Mouse (Mus musculus) urinary bladder, adult 2 months (tissue): ENCODE data around the gene Gabbr2. TPM values are rescaled to one million over a fixed set of nuclear protein-coding genes. Genes with fewer than 3 reads are reported as not detected.

Experiments used
- DNase-seq: peaks from one replicate; pipeline ENCODE4 v3.0.0; 2022; ENCODE audit warnings: low spot score
- polyA plus RNA-seq: library from polyadenylated mRNA; depleted of rRNA; stranded (reverse); fragments of >200 nt; gene quantifications from 2 replicates; pipeline ENCODE4 v1.2.3, GENCODE M21; 2012

The Gabbr2 gene
- polyA plus RNA-seq, 1 experiment: 0.03 TPM

DNA sequence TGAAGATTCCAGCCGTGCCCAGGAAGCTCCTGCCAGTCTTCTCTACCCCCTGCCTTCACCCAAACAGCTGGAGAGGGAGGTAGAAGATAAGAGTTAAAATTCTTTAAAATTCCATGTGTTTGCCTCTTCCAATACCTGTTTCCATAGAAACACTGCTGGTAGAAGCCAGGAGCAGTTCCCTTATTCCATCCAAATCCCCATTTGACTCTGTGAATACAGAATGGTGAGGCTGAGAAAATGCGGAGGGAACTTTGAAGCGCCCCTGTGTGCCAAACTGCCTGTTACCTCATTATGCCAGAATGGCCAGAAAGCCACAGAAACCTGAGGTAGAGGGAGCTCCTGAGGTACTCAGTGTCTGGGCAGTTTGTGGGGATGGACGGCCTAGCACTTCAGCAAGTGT lies 281.1 kb downstream of the Gabbr2 start:
- no peak for DNase-seq

DNA sequence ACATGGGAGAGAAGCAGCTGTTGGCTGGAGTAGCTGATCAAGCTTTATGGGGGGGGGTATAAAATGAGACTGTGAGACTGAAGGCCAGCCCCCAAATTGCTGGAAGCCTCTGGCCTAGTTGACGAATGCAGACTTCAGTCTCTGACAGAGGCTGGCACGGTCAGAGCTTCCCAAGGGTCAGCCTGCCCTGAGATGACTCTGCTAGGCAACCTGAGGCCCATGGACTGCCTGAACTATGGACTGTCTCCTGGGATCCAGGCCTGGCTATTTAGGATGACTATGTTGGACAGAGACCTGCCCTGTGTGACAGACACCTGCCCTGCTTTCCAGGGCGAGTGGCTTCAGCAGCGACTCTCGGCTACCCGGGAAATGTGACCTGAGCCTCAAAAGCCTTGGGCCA lies 281.7 kb downstream of the Gabbr2 start:
- DNase-seq: no peak

DNA sequence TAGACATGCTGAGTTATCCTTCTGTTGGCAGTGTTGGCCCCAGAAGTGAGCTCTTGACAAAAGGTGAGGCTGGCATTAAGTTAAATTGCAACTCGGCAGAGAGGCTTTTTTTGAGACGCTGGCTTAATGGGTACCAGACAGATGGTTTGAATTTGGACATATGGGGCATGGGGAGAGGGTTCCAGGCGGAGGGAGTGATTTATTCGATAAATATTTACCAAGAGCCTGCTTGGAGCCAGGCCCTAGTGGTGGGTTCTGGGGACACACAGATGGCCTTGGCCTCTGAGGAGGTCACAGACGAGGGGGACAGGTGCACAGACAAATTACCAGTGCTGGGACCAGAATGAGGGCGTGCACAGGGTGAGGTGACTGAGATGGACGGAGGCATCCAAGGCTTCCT lies 282.2 kb downstream of the Gabbr2 start:
- no peak for DNase-seq

DNA sequence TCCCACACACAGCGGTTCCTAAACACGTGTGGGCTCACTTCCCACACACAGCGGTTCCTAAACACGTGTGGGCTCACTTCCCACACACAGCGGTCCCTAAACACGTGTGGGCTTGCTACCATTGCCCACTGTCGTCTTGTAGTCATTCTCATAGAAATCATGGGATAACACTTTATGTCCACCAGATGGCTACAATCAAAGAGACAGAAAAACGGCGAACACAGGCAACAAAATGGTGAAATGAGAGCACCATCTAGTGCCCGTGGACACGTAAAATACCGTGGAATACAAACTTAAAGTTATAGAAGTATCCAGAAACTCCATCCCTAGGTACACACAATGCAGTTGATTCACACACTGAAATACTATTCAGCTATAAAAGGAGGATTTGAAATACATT lies 285.9 kb downstream of the Gabbr2 start:
- no peak for DNase-seq

DNA sequence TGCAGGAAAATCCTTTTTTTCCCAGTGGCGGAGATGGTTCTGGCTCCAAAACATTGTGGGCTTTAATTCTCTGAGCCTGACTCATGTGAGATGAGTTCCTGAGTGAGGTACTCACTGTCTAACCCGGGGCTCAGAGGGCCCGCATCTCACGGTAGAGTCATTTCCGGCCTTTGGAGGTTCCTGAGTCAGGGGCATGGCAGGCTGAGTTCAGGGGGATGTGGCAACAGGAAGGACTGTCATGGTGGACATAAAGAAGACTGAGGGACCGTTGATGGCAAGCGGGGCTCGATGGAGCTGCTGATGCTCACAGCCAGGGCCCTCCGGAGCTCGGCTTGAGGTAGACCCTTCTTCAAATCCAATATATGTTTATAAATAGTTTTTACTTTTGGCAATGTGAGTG lies 288.5 kb downstream of the Gabbr2 start:
- DNase-seq: no peak

DNA sequence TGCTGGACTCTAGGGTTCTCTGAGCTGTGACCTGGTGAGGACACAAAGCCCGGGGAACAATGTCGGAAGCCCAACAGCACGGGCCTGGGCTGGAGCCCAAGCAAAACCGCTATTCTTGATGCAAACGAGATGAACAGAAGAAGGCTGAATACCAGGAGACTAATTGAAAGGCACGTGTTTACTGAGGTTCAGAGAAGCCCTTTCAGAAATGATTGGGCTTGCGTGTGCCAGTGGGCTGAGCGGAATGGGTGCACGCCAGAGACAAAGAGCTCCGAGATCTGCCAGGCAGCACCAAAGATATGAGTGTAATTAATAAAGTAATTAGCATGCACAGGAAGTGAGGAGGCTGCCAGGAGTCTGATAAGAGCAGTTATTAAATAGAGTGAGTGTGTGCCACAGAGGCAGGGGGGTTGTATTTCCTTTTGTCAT lies 291.4 kb downstream of the Gabbr2 start:
- DNase-seq: no peak

DNA sequence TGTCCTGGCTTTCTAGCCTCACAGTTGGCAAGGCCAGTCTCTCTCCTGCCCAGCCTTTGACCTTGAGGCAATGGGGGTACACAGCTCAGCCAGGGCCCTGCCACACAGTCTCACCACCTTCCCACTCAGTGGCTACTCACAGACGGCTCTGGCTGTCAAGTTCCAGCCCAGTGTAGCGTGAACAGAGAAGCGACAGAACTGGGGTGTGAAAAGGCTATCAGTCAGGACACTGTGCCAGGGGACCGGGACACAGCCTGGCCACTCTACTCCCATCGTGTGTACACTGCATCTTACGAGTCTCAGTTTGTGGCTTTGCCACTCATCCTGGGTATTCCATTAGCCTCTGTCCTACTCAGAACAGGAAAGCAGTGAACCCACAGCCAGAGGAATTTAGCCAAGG lies 295.2 kb downstream of the Gabbr2 start:
- no peak for DNase-seq

DNA sequence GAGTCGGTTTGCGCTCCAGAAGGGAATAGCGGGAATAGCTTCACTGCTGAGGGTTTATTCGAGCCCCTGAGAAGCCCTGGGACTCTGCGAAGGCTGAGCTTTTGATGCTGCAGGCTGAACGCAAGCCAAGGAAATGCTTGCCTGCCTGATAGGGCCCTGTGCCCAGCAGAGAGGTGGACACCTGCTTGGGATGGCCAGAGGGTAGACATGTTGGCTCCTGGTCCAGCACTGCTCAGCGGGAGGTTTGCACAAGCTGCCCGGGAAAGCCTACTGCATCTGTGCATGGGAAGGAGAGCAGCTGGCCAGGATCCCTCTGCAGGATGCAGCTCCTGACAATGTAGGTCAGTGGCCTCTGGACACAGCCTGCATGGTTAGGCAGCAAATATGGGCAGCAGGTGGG lies 301.1 kb downstream of the Gabbr2 start:
- no peak for DNase-seq

DNA sequence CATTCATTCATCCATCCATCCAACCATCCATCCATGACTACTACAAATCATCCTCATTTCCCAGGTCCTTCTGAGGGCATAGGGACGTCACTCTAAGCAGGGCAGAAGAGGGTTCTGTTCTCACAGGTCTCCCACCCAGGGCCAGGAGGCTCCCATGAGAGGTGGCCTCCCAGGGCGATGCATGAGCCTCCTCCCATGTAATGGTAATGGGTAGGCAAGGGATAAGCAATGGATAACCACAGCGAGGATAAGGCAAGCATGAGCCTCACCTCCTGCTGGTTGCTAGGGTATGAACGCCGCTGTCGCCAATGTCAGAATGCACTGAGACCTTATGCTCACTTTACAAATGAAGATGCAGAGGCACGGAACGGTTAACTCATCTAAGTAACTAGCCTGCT lies 301.7 kb downstream of the Gabbr2 start:
- no peak for DNase-seq

DNA sequence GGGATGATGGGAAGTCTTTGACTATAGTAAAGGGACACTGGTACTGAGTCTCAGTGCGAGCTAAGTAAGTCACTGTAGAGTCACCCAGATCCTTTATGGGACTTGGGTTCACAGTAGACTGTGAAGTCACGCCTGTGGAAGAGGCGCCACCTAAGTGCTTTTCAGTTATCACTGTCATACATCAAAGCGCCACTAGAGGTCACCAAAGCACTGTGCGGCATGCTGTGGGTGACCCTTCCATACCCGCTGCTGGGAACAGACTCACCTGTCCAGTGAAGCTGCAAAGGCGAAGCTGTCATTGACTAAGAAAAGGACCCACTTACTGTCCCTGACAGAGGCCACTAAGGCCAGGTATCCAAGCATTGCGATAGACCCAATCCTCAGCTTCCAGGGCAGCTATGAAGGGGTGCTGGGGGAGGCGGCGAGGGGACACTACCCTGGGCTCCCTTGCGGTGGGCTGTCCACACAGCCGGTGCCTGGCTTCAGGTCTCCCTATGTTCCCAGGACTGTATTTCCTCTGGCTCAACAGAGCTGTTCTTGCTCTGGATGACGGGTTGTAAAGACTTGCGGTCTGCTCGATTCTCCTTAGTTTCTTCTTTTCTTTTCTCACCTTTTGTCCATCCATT lies 302.2 kb downstream of the Gabbr2 start:
- DNase-seq: peak; percentile 46

DNA sequence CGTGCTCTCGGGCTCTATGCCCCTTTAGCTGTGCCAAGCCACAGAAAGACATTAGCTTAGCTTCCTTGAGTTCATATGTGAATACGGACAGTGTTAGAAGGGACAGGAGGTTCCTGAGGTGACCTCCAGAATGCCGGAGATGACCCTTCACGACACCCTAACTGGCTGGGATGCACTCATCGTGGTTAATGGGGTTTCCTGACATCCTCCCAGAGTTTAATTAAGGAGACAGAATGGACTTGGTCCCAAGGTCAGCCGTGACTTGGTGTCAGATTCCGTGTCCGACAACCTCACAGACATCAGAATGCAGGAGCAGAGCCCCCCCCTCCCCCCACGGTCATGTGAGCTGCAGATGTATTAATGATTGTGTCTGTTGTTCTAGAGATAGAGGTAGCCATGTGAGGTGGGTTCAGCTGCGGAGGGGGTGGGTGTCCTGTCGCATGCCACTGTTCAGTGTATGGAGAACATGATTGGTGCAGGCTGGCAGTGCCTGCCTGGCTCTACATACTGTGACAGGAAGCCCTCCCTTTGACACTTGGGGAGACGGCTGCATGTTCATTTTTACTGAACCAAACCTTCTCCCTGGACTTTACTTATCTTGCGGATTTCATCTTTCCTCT lies 303.4 kb downstream of the Gabbr2 start:
- no peak for DNase-seq

DNA sequence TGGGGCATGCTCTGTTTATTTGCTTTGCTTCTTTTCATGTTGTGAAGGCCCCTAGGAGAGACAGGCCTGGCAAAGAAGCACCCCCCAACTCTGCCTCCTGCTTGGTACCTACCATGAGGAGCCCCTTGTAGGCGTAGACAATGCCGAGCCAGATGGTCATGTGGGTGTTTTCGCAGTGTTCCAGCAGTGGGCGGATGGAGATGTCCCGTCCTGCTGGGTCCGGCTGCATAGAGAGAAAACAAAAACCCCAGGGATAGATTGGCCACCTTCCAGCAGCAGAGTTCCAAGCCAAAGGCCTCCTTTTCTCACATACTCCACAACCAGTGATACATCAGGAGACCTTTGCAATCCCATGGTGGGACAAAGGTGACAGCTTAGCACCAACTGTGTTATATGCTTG lies 307.5 kb downstream of the Gabbr2 start:
- no peak for DNase-seq

DNA sequence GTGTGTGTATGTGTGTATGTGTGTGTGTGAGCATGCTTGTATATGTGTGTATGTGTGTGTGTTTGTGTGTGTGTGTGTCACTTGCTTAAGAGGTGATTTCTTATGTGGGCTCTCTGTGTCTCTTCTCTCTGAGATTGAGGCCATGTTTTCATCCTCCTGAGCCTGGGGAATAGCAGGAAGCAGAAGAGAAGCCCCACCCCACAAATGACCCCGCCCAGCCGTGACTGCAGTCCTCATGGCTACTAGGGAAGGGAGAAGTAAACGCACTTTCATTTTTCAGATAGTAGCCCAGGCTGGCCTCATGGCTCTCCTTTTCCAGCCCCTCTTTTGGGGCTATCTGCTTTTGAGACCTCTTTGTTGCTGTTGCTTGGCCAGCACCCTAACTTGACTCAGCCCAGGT lies 315.0 kb downstream of the Gabbr2 start:
- no peak for DNase-seq

DNA sequence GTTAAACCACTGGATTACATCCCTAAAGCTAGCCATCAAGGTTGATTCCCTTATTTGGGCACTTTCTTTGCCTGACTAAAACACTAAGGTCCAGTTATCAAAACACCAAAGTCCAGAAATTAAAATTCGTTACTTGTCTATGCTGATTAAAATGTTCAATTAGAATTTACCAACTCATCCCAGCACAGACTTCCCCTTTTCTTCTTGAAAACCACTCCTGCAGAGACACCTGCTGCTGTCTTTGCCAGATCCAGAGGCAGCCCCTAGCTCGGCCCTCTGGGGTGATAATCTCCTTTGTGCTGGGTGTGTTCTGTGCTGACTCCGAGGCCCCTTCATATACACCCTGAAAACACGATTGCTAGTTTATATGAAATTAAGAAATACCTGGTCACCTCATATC lies 315.7 kb downstream of the Gabbr2 start:
- DNase-seq: no peak

DNA sequence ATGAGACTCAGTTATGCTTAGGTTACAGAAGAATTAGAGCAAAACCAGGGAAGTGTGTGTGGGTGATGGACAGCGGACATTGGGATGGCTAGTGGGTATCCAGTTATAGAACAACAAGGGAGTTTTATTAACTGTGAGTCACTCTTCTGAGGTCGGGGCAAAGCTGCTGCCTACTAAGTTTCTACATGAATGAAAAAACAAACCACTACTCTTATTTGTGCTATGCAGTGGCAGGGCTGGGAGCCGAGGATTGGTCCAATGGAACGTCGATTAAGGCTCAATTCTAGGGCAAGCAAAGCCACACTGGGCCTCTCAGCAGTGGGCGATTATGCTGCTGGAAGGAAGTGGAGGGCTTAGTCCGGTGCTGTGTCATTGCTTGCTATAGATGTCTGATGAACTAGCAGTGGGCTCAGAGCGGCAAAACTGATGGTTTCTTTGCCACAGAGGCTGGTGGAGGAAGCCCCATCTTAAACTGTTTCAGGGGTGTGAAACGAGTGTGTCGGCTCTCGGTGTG lies 316.3 kb downstream of the Gabbr2 start:
- DNase-seq: no peak

DNA sequence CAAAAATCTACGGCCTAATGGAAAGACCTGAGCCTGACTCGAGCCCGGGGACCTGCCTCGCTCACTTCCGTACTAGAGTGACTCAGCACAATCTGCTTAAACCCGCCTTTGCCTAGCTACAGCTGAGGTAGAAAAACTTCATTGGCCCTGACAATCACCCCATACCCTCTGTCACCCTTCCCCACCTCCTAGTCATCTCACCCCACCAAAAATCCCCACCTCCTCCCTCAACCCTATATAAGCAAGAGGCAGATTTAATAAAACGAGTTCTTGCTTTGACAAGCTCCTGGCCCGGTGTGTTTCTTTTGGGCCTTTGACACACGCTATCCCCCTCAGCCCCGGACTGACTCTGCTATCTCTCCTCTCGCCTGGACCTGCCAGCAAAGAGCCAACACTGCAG lies 323.1 kb downstream of the Gabbr2 start:
- no peak for DNase-seq

DNA sequence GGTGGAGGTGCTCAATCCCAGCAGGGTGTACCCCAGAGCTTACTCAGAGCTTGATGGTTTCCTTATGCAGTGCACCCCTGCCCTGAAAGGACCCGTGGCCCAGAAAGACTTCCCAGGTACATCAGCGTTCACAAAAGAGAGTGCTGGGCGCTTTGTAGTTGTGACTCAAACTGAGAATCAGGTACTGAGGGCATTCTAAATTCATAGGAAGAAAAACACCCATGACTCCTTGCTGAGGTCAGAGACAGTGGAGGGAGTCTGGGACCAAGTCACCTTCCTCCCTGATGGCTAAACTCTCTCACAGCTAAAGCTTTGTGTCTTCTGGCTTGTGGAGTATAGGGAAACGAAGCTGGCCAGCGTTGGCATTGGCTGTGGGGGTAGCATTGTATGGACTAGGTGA lies 325.3 kb downstream of the Gabbr2 start:
- DNase-seq: no peak

DNA sequence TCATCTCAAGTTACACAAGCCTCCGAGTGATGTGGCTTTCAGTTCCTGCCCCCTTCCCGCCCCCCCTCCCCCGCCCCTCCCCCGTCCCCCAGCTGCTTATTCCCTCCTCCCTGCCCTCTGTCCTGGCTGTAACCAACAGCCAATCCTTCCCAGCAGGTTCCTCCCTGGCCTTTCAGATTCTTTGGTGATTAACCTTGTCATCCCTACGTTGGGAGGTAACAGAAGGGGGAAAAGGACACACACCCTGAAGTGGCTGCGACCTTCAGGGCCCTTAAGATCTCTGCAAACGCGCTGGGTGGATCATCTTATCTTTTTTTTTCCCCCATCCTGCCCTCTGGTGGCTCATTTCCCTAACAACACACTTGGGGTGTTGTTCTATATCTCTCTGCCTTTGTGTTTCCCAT lies 326.3 kb downstream of the Gabbr2 start:
- DNase-seq: no peak

DNA sequence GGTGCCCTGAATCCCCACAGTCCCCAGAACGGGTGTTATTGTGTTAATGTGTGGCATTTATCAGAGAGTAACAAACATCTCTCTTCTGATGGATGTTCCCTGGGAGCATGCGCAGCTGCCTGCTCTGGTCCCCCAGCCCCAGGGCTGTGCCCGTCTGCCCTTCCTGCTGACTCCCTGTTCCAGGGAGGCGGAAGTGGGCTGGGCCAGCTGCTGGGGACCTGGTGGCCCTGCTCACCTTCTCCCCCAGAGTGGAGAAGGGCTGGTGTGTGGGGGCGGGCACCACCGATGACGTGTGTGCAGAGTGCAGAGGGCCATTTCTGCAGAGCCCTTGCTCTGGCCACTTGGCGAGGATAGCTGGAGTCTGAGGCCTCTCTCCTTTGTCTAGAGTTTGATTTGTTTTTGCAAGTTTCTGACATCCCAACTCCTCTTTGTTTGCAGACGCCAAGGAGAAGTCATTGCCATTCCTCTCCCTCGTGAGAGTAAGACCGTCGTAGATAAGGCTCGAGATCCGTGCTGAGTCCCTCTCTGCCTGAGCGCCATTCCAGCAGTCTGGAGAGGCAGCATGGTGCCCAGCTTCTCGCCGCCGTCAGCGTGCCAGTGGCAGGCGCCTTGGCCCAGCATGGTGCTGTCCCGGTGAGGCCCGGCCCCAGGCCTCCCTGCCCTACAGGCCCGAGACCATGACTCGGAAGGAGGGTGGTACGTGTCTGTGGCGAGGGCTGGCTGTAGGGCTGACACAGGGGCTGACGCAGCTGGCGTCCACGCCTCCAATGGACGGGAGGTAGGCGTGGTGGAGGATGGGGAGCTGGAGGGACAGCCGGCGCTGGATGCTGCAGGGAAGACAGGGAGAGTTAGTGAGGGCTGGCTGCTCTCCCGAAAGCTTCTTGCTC lies 327.3 kb downstream of the Gabbr2 start:
- no peak for DNase-seq

DNA sequence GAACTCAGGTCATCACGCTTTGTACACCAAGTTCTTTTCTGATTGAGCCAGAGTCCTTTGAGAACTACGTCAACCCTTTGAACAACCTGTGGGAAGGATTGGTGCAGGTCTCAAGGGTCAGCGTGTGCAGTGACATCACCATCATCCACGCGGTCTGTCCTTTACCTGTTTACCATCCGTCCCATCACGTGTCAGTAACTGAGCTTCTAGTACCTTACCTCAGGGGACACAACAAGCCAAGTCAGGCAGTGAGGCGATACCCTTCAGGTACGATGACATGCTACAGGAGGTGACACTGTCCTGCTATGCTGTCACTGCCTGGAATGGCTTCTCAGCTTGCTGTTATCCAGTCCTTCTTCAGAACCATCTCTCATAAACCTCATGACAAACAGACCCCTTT lies 330.2 kb downstream of the Gabbr2 start:
- DNase-seq: no peak

DNA sequence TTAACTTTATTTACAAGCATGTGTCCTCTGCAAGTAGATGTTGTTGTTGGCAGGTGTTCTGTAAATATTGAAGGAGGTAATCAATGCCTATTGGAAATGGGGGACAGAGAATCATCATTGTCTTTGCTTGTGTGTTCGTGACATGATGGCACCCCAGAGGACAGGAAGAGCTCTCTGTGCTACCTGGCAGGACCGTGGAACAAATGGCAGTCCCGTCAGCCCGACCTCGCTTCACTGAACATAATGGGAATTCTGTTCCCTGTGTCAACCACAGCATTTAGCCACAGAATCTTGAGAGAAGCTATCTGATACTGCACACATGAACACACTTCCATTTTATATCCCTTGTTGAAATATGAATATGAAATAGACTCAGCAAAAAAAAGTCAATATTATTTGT lies 332.7 kb downstream of the Gabbr2 start:
- DNase-seq: no peak

DNA sequence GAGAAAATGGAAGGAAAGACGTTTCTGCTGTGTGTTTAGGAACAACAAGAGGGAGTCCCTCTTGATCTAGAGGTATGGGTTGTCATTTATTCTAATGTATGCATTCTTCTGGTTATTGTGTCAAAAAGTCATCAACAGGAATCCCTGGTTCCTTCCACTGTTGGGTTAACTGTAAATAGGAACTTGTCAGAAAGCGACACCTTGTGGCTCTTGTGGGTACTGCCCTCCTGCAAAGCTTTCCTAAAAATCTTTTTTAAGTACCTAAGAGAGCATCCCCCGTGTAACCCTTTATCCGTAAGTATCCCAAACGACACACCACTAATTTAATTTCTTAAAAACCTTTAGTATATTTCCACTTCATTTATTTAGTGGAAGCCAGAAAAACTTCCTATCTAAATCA lies 334.6 kb downstream of the Gabbr2 start:
- DNase-seq: no peak

DNA sequence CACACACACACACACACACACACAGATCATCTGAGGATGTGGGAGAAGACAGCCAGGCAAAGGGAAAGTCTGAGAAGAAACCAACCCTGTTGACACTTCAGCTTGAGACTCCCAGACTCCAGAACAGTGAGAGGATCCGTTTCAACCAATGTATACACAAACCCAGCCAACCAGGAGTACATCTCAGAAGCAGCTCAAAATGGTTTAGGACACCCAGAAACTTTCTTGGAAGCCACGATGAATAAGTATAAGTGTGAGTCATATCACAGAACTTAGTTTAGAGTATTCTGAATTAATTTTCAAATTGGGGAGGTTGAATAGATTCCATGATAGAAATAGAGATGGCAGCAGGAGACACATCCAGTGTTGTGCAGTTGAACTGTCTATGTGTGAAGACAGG lies 335.7 kb downstream of the Gabbr2 start:
- no peak for DNase-seq
